Mouse (Mus musculus): Measurements from ENCODE around the gene Dok3. TPM values are rescaled to one million over a fixed set of nuclear protein-coding genes. Genes with fewer than 3 reads are reported as not detected.
A peak's percentile ranks its signal among the peaks of the same experiment; 100 is the strongest.

Dok3 gene
- total and polyA plus RNA-seq, 3 experiments: 9.0 to 38.4 (median 30.3) TPM

- TF ChIP-seq MEF2A (IDR thresholded peaks at IDR 0.05; ENCODE audit: borderline replicate concordance, low read depth, low read length): no peak
- TF ChIP-seq USF2 (conservative IDR thresholded peaks at IDR 0.05; ENCODE audit: low read depth, low read length): no peak
- TF ChIP-seq POLR2A (IDR thresholded peaks at IDR 0.05; ENCODE audit: low read depth, low read length): peak; percentile 99
- no peak for TF ChIP-seq MAFK (IDR thresholded peaks at IDR 0.05; ENCODE audit: insufficient replicate concordance, low read length)
- no peak for TF ChIP-seq JUND (conservative IDR thresholded peaks at IDR 0.05; ENCODE audit: low read depth, low read length)
- TF ChIP-seq PAX5 (IDR thresholded peaks at IDR 0.05; ENCODE audit: low read length): no peak
- TF ChIP-seq BHLHE40 (IDR thresholded peaks at IDR 0.05; ENCODE audit: low read depth, low read length): no peak
These were observed 15.9 kb downstream of the Dok3 start, which contains the start of gene Pdlim7 (continued) for GRCm38 (mm10) chr13:55513111-55513748.

GRCm38 (mm10) chr13:55512379-55513031 lies 16.6 kb downstream of the Dok3 start:
- DNase-seq (ENCODE audit: extremely low read depth): no peak
- no peaks in the 10 kb centered on the region for H3K9me3 ChIP-seq (replicated peaks; ENCODE audit: low read length)
- in situ Hi-C loops (cut with MboI; ENCODE audit: low pct_ligation_motif_present, low pct_unique_long_range_greater_than_20kb, low sequenced_read_pairs): no loop called here
- peaks cover 16 to 29% of the 10 kb centered on the region in 2 experiments for H3K36me3 ChIP-seq (replicated peaks in 1 of 2; ENCODE audit: control insufficient read depth in 1 of 2, insufficient read depth in 1 of 2, low read length in 1 of 2)
- peaks cover 24 to 38% of the 10 kb centered on the region in 2 experiments for H3K4me1 ChIP-seq (ENCODE audit: control insufficient read depth in 1 of 2, insufficient read depth in 2 of 2)
- peak overlapping the region; percentile 73 to 83 (median 81) for H3K4me3 ChIP-seq (replicated peaks in 1 of 3; ENCODE audit: low read depth in 2 of 3, low read length in 2 of 3, poor library complexity in 1 of 3)
- peak overlapping the region; percentile 80 for H3K4me2 ChIP-seq (ENCODE audit: insufficient read depth, low read depth, poor library complexity, severe bottlenecking)
- dilution Hi-C loops (cut with MboI; ENCODE audit: extremely low pct_ligation_motif_present, extremely low pct_unique_long_range_greater_than_20kb, low sequenced_read_pairs): no loop called here
- TF ChIP-seq CHD1 (IDR thresholded peaks at IDR 0.05; ENCODE audit: low read depth, low read length) (no peak), TCF12 (IDR thresholded peaks at IDR 0.05; ENCODE audit: low read depth, low read length) (no peak), NRF1 (IDR thresholded peaks at IDR 0.05; ENCODE audit: low read depth, low read length) (no peak), JUN (IDR thresholded peaks at IDR 0.05; ENCODE audit: insufficient read depth, low read depth, low read length) (no peak), MAFK (IDR thresholded peaks at IDR 0.05; ENCODE audit: insufficient replicate concordance, low read length) (no peak), SIN3A (IDR thresholded peaks at IDR 0.05; ENCODE audit: low read length) (no peak; the same call in 1 of the 2 replicates), IRF4 (IDR thresholded peaks at IDR 0.05; ENCODE audit: low read depth, low read length) (no peak), MYC (IDR thresholded peaks at IDR 0.05; ENCODE audit: low read depth, low read length) (no peak)
- H3K27ac ChIP-seq (ENCODE audit: insufficient read depth, low read depth): no peak overlapping the region
- peak overlapping the region; percentile 51 for H3K9ac ChIP-seq (ENCODE audit: insufficient read depth, low read depth)
- H3K79me2 ChIP-seq (replicated peaks; ENCODE audit: control insufficient read depth, extremely low read depth, insufficient read depth, poor library complexity, severe bottlenecking): no peaks in the 10 kb centered on the region
- peaks cover 11% of the 10 kb centered on the region for H3K27me3 ChIP-seq (replicated peaks)

- no peak overlapping the region for H3K9ac ChIP-seq (ENCODE audit: insufficient read depth, low read depth)
- H3K27me3 ChIP-seq (replicated peaks): peaks cover 11% of the 10 kb centered on the region
- dilution Hi-C loops (cut with MboI; ENCODE audit: extremely low pct_ligation_motif_present, extremely low pct_unique_long_range_greater_than_20kb, low sequenced_read_pairs): no loop called here
- H3K79me2 ChIP-seq (replicated peaks; ENCODE audit: control insufficient read depth, extremely low read depth, insufficient read depth, poor library complexity, severe bottlenecking): no peaks in the 10 kb centered on the region
- H3K4me3 ChIP-seq (replicated peaks in 1 of 3; ENCODE audit: low read depth in 2 of 3, low read length in 2 of 3, poor library complexity in 1 of 3): no peak overlapping the region
- DNase-seq (ENCODE audit: extremely low read depth): no peak
- in situ Hi-C loops (cut with MboI; ENCODE audit: low pct_ligation_motif_present, low pct_unique_long_range_greater_than_20kb, low sequenced_read_pairs): no loop called here
- no peak overlapping the region for H3K4me2 ChIP-seq (ENCODE audit: insufficient read depth, low read depth, poor library complexity, severe bottlenecking)
- no peaks in the 10 kb centered on the region for H3K9me3 ChIP-seq (replicated peaks; ENCODE audit: low read length)
- TF ChIP-seq UBTF (IDR thresholded peaks at IDR 0.05; ENCODE audit: low read depth, low read length) (no peak), MAZ (IDR thresholded peaks at IDR 0.05; ENCODE audit: low read depth, low read length) (no peak), ZC3H11A (IDR thresholded peaks at IDR 0.05; ENCODE audit: low read depth, low read length) (no peak), ETS1 (conservative IDR thresholded peaks at IDR 0.05; ENCODE audit: low read depth, low read length) (no peak), IRF4 (IDR thresholded peaks at IDR 0.05; ENCODE audit: low read depth, low read length) (no peak), NRF1 (IDR thresholded peaks at IDR 0.05; ENCODE audit: low read depth, low read length) (no peak), MAFK (IDR thresholded peaks at IDR 0.05; ENCODE audit: insufficient replicate concordance, low read length) (no peak), USF2 (conservative IDR thresholded peaks at IDR 0.05; ENCODE audit: low read depth, low read length) (no peak), POLR2AphosphoS2 (IDR thresholded peaks at IDR 0.05; ENCODE audit: low read depth, low read length) (no peak), POLR2A (IDR thresholded peaks at IDR 0.05; ENCODE audit: low read depth, low read length) (no peak), JUN (IDR thresholded peaks at IDR 0.05; ENCODE audit: insufficient read depth, low read depth, low read length) (no peak), MAX (IDR thresholded peaks at IDR 0.05; ENCODE audit: low read length) (no peak), EP300 (IDR thresholded peaks at IDR 0.05; ENCODE audit: low read length) (no peak), CTCF (conservative IDR thresholded peaks at IDR 0.05 in 1 of 2, IDR thresholded peaks at IDR 0.05 in 1 of 2; ENCODE audit: low read depth in 2 of 2, low read length in 2 of 2) (no peak), SMC3 (IDR thresholded peaks at IDR 0.05; ENCODE audit: low read depth, low read length) (no peak), GABPA (IDR thresholded peaks at IDR 0.05; ENCODE audit: insufficient replicate concordance, low read depth, low read length) (no peak), USF1 (IDR thresholded peaks at IDR 0.05; ENCODE audit: low read depth, low read length) (no peak), ZMIZ1 (IDR thresholded peaks at IDR 0.05; ENCODE audit: low read depth, low read length) (no peak)
- H3K4me1 ChIP-seq (ENCODE audit: control insufficient read depth in 1 of 2, insufficient read depth in 2 of 2): peaks cover 24 to 38% of the 10 kb centered on the region in 2 experiments
- no peak overlapping the region for H3K27ac ChIP-seq (ENCODE audit: insufficient read depth, low read depth)
- peaks cover 26 to 40% of the 10 kb centered on the region in 2 experiments for H3K36me3 ChIP-seq (replicated peaks in 1 of 2; ENCODE audit: control insufficient read depth in 1 of 2, insufficient read depth in 1 of 2, low read length in 1 of 2)
These were observed 17.6 kb downstream of the Dok3 start for GRCm38 (mm10) chr13:55511492-55511861.

Measured in CH12.LX (cell line).